Mouse (Mus musculus) embryonic fibroblast, embryonic 13.5 days (primary cell): ENCODE data around the gene Entr1.

Source experiments
- CTCF ChIP-seq: IDR thresholded peaks from 2 replicates; pipeline ENCODE4 v1.5.1; 2011; ENCODE audit warnings: mild to moderate bottlenecking, control low read depth, low read length, moderate library complexity, borderline replicate concordance; ENCODE audit not compliant: insufficient read depth
- POLR2A ChIP-seq: IDR thresholded peaks from 2 replicates; pipeline ENCODE4 v1.6.1; 2011; ENCODE audit warnings: low read depth, mild to moderate bottlenecking, control low read depth, low read length, moderate library complexity

DNA sequence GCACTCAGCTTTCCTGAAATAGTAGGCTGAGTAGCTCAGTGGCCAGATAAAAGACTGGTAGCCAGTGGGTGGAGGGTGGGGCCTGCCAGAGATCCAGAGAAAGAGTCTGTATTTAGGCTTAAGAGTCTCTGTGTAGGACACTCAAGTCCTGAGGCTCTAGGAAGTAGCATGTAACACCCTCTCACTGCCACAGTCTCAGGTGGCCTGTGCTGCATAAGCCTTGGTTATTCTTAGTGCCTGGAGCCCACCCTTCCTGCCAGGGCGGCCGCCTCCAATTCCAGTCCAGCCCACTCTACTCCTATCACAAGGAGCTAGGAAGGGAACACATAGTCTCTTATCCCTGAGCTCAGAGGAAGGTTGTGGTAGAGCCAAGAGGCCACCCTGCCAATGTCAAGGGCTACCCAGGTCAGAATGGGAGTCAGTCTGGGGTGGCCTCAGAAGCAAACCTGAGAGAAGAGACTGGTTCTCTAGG is 47.6 kb downstream of the Entr1 start:
- TF ChIP-seq CTCF (no peak), POLR2A (no peak)
